Mouse (Mus musculus): ENCODE measurements around the gene Clca3b. TPM values are rescaled to one million over a fixed set of nuclear protein-coding genes. Genes with fewer than 3 reads are reported as not detected.

Gene Clca3b
- not detected in 2 replicates for polyA plus RNA-seq (2012; rRNA removed)

GRCm38 (mm10) chr3:144849014-144849556 is at the start of gene Clca3b:
Gene Clca3b (minus strand): TSS chr3:144849357.

GRCm38 (mm10) chr3:144819219-144819618 is 29.9 kb downstream of the Clca3b start, which contains the start of gene Clca3a2:
Gene Clca3a2 (minus strand): TSS chr3:144819494.

Other genes starting within 250 kb of the Clca3b start
- gene Sh3glb1, start 129.0 kb downstream of the Clca3b start, polyA plus RNA-seq (2012; rRNA removed): 15.3 and 27.7 TPM in 2 replicates
- gene Clca3a1, start 88.4 kb downstream of the Clca3b start, polyA plus RNA-seq (2012; rRNA removed): 0.84 and 2.2 TPM in 2 replicates
- gene Clca3a2, start 29.9 kb downstream of the Clca3b start, polyA plus RNA-seq (2012; rRNA removed): 0.07 and 0.16 TPM in 2 replicates
- gene Clca4b, start 83.2 kb upstream of the Clca3b start, polyA plus RNA-seq (2012; rRNA removed): 0.04 TPM in 1 of 2 replicates, not detected in the other
- gene Clca4a, start 125.7 kb upstream of the Clca3b start, polyA plus RNA-seq (2012; rRNA removed): not detected in 2 replicates
- 0.05 and 0.15 TPM in 2 replicates for gene Clca1, start 183.4 kb upstream of the Clca3b start, polyA plus RNA-seq (2012; rRNA removed)